26 mouse cellular contexts compared by ENCODE assay signal in the genomic region with DNA sequence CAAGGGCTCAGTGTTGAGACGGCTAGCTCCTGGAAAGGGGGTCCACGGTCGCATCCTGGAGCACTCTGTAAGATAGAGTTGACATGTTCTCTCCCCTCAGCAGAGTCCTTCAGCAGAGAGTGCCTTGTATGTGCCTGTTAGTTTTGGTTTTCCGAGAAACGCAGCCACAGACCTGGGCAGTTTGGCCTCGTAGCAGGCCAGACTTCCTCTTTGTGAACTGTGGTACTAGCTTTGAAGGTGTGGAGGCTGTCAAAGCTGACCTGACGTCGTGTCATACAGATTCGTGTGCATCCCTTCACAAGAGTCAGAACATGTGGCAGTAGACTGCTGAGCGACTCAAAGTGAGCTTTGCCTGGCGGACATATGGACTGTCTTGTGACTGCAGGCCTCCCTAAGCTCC. TPM values are rescaled to one million over a fixed set of nuclear protein-coding genes. Genes with fewer than 3 reads are reported as not detected.
DNase-seq lines count a peak whose midpoint lies in the region; ATAC-seq lines count a peak whose summit lies in the region.
"Had no signal": no experiment of that assay in that cellular context is flagged by ENCODE, and none has a peak within 500 bp of the region (broad histone marks: within the 10 kb centered on the region; RNA-seq: fewer than 3 reads in every experiment).

A gene (minus strand): TSS at position 191 of the 400 bp plus-strand sequence.

- peak; percentile 85 for ATAC-seq in megakaryocyte progenitor cell, adult 5-6 weeks (replicated peaks; ENCODE audit: poor library complexity)
- ATAC-seq: forebrain, embryonic 16.5 days; hindbrain, postnatal 0 days; intestine, postnatal 0 days; lung, postnatal 0 days; Patski had no signal

- DNase-seq in heart, adult 11 months, result peak; percentile 68
- DNase-seq in heart, adult 9 months (ENCODE audit: low spot score in 2 of 2), result no peak
- peak; percentile 74 for DNase-seq in retina, postnatal 1 day
- no peak for DNase-seq in retina, embryonic 14.5 days (ENCODE audit: low spot score)
- DNase-seq in frontal cortex, postnatal 10 days (ENCODE audit: low spot score in 2 of 2), result no peak
- DNase-seq in left cerebral cortex, adult 18-20 months (ENCODE audit: low spot score in 2 of 2), result no peak
- DNase-seq: adrenal gland, postnatal 10 days; cerebellum, adult 11 months; cerebellum, adult 9-10 months; cerebellum, postnatal 36 days; embryo, embryonic 11 days; gastrocnemius, postnatal 10 days; heart, postnatal 10 days; kidney, postnatal 14 days; liver, embryonic 13.5 days; lung, adult 18-20 months; lung, postnatal 4 days; thymus, postnatal 4 days had no signal

RNA-seq across cellular contexts. Expression of the gene that starts here (rescaled TPM):
- 1.2 and 2.6 TPM in 2 replicates for total RNA-seq in megakaryocyte progenitor cell, adult 5-6 weeks (2015)
- 2.4 TPM in 1 of 2 replicates, not detected in the other for total RNA-seq in megakaryocyte progenitor cell, adult 5-6 weeks (2017)
- not detected for total RNA-seq in left cerebral cortex, adult 18-20 months (2021)
- total RNA-seq: gastrocnemius, postnatal 10 days; heart, postnatal 10 days; hindbrain, postnatal 0 days; layer of hippocampus, postnatal 25 days; MEL had no signal

Comparison
In these comparisons a context has a peak if more than half of its experiments do, and no peak if none do; other contexts are left out.
1. DNase-seq: peak in heart, adult 11 months (single experiment) and retina, postnatal 1 day (single experiment); none in heart, adult 9 months (0 of 2), retina, embryonic 14.5 days (single experiment), frontal cortex, postnatal 10 days (0 of 2) and left cerebral cortex, adult 18-20 months (0 of 2).